Mouse (Mus musculus) right cerebral cortex, adult 2 months (tissue): ENCODE measurements around the gene Fli1.
A peak's percentile ranks its signal among the peaks of the same experiment; 100 is the strongest.

Experiments
- DNase-seq, 2 experiments: peaks; one replicate each; pipeline ENCODE4 v3.0.0; 2021 to 2022; ENCODE audit warnings: low spot score in 2 of 2

Gene Fli1

GRCm38 (mm10) chr9:32522536-32523245, 20.0 kb downstream of the Fli1 start:
- DNase-seq: no peak

- DNase-seq: no peak
These were observed 21.3 kb downstream of the Fli1 start for GRCm38 (mm10) chr9:32521331-32521730.

GRCm38 (mm10) chr9:32520821-32521220, 21.8 kb downstream of the Fli1 start:
- no peak for DNase-seq

- DNase-seq: no peak
These were observed 23.3 kb downstream of the Fli1 start for GRCm38 (mm10) chr9:32519101-32520051.

- no peak for DNase-seq
These were observed 24.1 kb downstream of the Fli1 start for GRCm38 (mm10) chr9:32518351-32519075.

- DNase-seq: no peak
These were observed 26.0 kb downstream of the Fli1 start for GRCm38 (mm10) chr9:32516691-32517090.

- no peak for DNase-seq
These were observed 26.6 kb downstream of the Fli1 start for GRCm38 (mm10) chr9:32515894-32516686.

- DNase-seq: no peak
These were observed 28.1 kb downstream of the Fli1 start for GRCm38 (mm10) chr9:32514406-32515058.

- DNase-seq: no peak
These were observed 29.2 kb downstream of the Fli1 start for GRCm38 (mm10) chr9:32513471-32513870.

GRCm38 (mm10) chr9:32510454-32511263, 32.0 kb downstream of the Fli1 start:
- DNase-seq: no peak

GRCm38 (mm10) chr9:32509706-32510156, 32.9 kb downstream of the Fli1 start:
- no peak for DNase-seq

- no peak for DNase-seq
These were observed 34.0 kb downstream of the Fli1 start for GRCm38 (mm10) chr9:32508648-32509047.

GRCm38 (mm10) chr9:32508118-32508517, 34.5 kb downstream of the Fli1 start:
- DNase-seq: no peak

GRCm38 (mm10) chr9:32506866-32507861, 35.5 kb downstream of the Fli1 start:
- no peak for DNase-seq

- no peak for DNase-seq
These were observed 36.5 kb downstream of the Fli1 start for GRCm38 (mm10) chr9:32506161-32506560.

GRCm38 (mm10) chr9:32505460-32506075, 37.1 kb downstream of the Fli1 start:
- DNase-seq: peak; percentile 14 to 22

GRCm38 (mm10) chr9:32503995-32504451, 38.6 kb downstream of the Fli1 start:
- DNase-seq: no peak

GRCm38 (mm10) chr9:32503423-32503822, 39.2 kb downstream of the Fli1 start:
- DNase-seq: no peak
